Mouse (Mus musculus) testis, adult 2 months (tissue): Measurements from ENCODE around the gene H2-T24. TPM values are rescaled to one million over a fixed set of nuclear protein-coding genes. Genes with fewer than 3 reads are reported as not detected.
A peak's percentile ranks its signal among the peaks of the same experiment; 100 is the strongest.
"Not testable (repeated sequence)": the region's sequence is repeated elsewhere in the genome, so short reads cannot be mapped to it uniquely, and the experiment has no call there.

ENCODE experiments used
- H3K27ac ChIP-seq: fragments of 200-500 bp; 2 replicates; pipeline ENCODE4 v1.5.1; 2012; ENCODE audit warnings: low read depth, low read length; ENCODE audit not compliant: control insufficient read depth, insufficient read depth
- H3K27me3 ChIP-seq: fragments of 200-500 bp; 2 replicates; pipeline ENCODE4 v1.6.1; 2012; ENCODE audit warnings: mild to moderate bottlenecking, low read length, moderate library complexity; ENCODE audit not compliant: control insufficient read depth, insufficient read depth
- H3K36me3 ChIP-seq: fragments of 200-500 bp; 2 replicates; pipeline ENCODE4 v1.6.1; 2012; ENCODE audit warnings: mild to moderate bottlenecking, low read length; ENCODE audit not compliant: control insufficient read depth, insufficient read depth
- H3K4me1 ChIP-seq: fragments of 200-500 bp; 2 replicates; pipeline ENCODE4 v1.6.1; 2012; ENCODE audit warnings: low read length; ENCODE audit not compliant: control insufficient read depth, insufficient read depth
- H3K4me3 ChIP-seq: fragments of 200-500 bp; 2 replicates; pipeline ENCODE4 v1.5.1; 2012; ENCODE audit warnings: low read depth, mild to moderate bottlenecking, low read length, moderate library complexity, mixed read lengths; ENCODE audit not compliant: control insufficient read depth
- CTCF ChIP-seq: fragments of 200-500 bp; IDR thresholded peaks from 2 replicates; pipeline ENCODE4 v1.5.1; 2012; ENCODE audit warnings: low read depth, mild to moderate bottlenecking, inconsistent platforms, low read length, moderate library complexity; ENCODE audit not compliant: control insufficient read depth, insufficient read depth, insufficient replicate concordance
- POLR2A ChIP-seq: fragments of 200-500 bp; IDR thresholded peaks from 2 replicates; pipeline ENCODE4 v1.6.1; 2012; ENCODE audit warnings: low read depth, mild to moderate bottlenecking, inconsistent platforms, low read length, moderate library complexity; ENCODE audit not compliant: control insufficient read depth
- polyA plus RNA-seq: library from polyadenylated mRNA; depleted of rRNA; stranded (reverse); fragments of >200 nt; gene quantifications from 2 replicates; pipeline ENCODE4 v1.2.3, GENCODE M21; 2012; rRNA removed

The H2-T24 gene
- 0.07 and 0.17 TPM in 2 replicates for polyA plus RNA-seq

DNA sequence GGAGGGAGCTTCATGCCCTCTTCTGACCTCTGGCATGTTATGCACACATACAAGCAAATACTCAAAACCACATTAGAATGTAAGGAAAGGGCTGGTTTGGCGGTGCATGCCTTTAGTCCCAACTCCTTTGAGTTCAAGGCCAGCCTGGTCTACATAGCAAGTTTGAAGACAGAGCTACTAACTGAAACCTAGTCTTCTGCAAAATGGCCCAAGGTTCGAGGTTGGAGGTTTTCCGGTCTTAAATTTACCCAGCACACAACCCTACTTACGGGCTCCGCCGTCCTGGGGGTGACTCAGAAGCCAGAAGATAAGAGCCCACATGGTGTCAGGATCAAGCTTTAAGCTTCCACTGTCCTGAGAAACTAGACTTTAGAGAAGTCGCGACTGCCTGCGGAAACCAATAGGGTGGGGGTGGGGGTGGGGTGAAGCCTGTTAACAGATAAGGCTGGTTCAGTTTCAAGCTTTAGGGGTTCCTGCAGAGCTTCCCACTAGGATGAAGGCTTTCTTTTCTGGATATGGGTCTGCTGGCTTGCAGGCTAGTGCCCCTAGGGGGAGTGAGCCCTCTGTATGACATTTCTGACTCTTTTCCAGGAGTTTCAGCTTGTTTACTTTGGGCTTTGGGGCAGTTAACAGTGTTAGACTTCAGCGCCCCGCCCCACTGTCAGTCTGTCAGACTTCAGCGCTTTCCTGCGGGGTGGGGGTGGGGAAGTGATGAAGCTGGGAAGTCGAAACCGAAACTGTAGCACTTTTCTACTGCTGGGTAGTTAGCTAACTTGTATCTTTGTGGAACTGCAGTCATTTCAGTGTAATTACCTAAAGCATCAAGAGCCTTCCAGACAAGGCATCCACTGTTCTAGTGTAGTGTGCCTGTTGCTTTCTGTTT lies at the start of gene H2-T24:
Gene H2-T24 (minus strand): TSS at position 370 of the 883 bp plus-strand sequence.
- Histone ChIP-seq H3K36me3 (no peaks in the 10 kb centered on the region), H3K4me3 (no peak within 1 kb of the TSS), H3K4me1 (0 out of 2 replicates have a peak, but pooled peaks cover 2% of the 10 kb centered on the region), H3K27ac (peak within 1 kb of the TSS; percentile 23), H3K27me3 (no peaks in the 10 kb centered on the region)
- TF ChIP-seq CTCF (no peak), POLR2A (no peak)

DNA sequence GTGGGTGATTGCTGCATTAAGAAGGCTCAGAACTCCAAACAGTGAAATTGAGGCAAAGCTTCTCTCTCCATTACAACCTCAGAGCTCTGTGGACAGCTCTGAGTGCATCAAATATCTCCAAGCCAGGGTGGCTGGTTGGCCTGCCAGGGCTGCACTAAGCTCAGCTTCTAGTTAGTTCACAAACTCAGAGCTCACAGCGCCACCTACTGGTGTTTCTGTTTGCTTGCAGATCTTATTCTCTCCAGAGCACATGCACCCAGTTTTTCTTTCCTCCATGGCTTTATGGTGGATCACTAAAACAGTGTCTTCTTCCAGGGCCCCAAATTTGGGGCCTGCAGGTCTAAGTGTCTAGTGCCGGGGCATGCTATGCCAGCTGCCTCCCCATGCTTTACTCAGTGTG lies 40.5 kb upstream of the H2-T24 start:
- TF ChIP-seq POLR2A = no peak
- peak; percentile 43; the same call in 1 of the 2 replicates for TF ChIP-seq CTCF
- Histone ChIP-seq H3K4me3 (no peak overlapping the region), H3K4me1 (no peaks in the 10 kb centered on the region), H3K27me3 (no peaks in the 10 kb centered on the region), H3K27ac (no peak overlapping the region), H3K36me3 (no peaks in the 10 kb centered on the region)

DNA sequence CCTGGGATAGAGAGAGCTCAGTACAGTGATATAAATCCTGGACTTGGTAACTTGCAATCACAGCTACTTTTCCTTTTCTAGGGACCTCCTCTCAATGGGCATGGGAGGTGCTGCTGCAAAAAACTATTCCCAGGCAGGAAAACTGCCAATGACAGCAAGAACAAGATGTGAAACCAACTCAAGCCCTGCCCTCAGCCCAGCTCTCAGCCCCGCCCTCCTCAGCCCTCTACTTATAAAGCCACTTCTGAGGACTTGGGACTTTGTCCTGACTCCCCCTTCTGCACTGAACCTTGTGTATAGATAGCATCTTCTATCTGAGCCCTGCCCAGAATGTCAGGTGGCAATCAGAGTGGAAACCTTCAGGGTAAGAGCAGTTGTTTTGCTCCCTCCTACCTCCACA lies 38.0 kb upstream of the H2-T24 start, which contains the start of gene Gm11127:
Gene Gm11127 (minus strand): TSS at position 10 of the 400 bp plus-strand sequence.
- not testable (repeated sequence) for H3K4me1 ChIP-seq, H3K36me3 ChIP-seq, H3K27me3 ChIP-seq, H3K27ac ChIP-seq, H3K4me3 ChIP-seq

DNA sequence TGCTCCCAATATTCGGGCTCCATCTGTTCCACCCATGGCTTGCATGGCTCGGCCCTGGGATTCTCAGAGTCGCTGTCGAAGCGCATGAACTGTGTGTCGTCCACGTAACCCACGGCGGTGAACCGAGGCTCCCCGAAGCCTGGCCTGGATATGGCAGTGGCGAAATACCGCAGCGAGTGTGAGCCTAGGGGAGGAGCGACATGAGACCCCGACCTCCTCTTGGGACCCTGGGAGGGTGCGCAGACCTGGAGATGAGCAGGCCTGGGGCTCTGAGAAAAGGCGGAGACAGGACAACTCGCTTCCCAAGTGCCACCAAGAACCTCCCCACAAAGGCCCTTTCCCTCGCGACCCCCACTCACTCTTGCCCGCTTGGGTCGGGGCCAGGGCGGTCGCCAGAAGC lies 37.6 kb upstream of the H2-T24 start:
- H3K4me1 ChIP-seq = not testable (repeated sequence)

DNA sequence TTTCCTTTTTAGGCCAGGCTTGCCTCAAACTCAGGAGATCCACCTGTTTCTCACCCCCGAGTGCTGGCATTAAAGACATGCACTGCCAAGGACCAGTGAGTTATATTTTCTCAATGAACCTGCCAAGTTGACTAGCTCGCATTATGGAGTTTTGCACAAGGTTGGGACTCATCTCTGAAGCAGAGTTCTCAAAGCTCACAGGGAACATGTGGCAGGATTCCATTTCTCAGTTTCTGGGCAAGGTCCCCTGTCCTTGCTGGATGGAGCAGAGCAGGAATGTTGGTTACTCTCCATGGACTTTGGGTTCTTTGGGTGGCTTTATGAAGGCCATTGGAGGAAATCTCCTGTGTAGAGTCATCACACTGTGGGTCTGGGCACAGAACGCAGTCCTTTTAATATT lies 22.9 kb upstream of the H2-T24 start:
- no peak overlapping the region for H3K4me3 ChIP-seq
- H3K27ac ChIP-seq = no peak overlapping the region; the same call in 1 of the 2 replicates
- H3K27me3 ChIP-seq = no peaks in the 10 kb centered on the region
- no peaks in the 10 kb centered on the region for H3K36me3 ChIP-seq
- TF ChIP-seq CTCF = no peak
- no peak for TF ChIP-seq POLR2A
- no peaks in the 10 kb centered on the region; the same call in 1 of the 2 replicates for H3K4me1 ChIP-seq

More for the DNA sequence above, 37.6 kb upstream of the H2-T24 start:
- not testable (repeated sequence) for H3K36me3 ChIP-seq, H3K27me3 ChIP-seq, H3K4me3 ChIP-seq, H3K27ac ChIP-seq

DNA sequence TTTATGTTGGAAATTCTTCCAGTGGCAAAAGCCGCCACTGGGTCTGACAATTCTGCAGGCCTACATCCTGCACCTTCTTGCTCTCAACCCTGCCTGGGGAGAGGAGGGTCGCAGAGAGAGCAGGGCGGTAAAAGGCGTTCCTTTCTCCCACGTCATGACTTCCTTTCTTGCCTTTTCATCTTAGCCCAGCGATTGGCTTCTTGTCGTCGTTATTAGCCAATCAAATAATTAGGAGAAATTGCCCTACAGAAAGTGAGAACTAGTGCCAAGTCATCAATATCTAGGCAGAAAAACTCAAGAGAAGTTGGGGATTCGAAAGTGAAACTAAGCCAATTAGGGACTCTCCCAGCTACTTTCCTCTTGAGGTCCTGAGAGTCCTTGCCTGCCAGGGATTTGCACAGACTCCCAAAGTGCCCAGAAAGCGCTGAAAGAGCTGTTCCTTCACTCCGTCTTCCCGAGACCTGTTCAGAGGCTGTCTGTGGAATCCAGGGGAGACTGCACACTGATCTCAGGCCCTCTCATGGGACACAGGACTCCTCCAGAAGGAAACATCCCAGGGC lies 22.3 kb upstream of the H2-T24 start, which contains the start of the genes H2-T22 and Gm6034:
Gene H2-T22 (minus strand): TSS at position 138 of the 560 bp plus-strand sequence.
Gene Gm6034 (plus strand): TSS at position 352 of the 560 bp plus-strand sequence.
- not testable (repeated sequence) for H3K36me3 ChIP-seq, H3K27me3 ChIP-seq, H3K4me1 ChIP-seq
- H3K27ac ChIP-seq = peak within 1 kb of the TSS; percentile 64; the same call in 1 of the 2 replicates
- peak within 1 kb of the TSS; percentile 34 for H3K4me3 ChIP-seq
- TF ChIP-seq POLR2A = 0 out of 2 replicates have a peak, but pooled peaks have one; percentile 32

DNA sequence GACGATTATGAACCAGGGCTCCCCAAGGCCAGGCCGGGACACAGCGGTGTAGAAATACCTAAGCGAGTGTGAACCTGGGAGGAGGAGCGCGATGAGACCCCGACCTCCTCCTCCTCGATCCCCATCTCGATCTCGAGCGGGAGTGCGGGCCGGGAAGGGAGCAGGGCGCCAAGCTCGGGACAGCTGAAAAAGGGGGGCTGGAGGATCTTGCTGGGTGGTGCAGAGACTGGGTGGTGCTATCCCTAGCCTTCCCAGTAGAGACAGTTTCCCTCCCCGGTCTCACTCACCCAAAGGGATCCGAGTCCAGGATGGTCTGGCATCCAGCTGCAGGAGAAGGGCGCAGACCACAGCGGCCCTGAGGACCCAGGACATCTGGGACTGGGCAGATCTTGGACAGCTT lies 21.7 kb upstream of the H2-T24 start:
- H3K4me3 ChIP-seq, H3K27me3 ChIP-seq, H3K27ac ChIP-seq, H3K4me1 ChIP-seq, H3K36me3 ChIP-seq: not testable (repeated sequence)

DNA sequence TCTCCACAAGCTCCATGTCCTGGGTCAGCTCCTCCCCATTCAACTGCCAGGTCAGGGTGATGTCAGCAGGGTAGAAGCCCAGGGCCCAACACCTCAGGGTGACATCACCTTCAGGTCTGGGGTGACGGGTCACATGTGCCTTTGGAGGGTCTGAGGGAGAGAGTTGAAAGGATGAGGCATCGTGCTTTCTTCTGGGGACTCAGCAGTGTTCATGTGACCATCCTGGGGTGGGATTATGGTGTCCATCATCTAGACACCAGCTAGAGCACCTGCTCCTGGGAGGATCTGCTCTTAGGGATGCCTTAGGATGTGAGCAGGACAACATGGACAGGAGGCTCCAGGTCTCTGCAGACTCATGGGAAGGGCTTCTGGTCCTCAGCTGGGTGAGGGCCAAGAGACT lies 20.2 kb upstream of the H2-T24 start:
- not testable (repeated sequence) for H3K4me3 ChIP-seq, H3K27me3 ChIP-seq, H3K27ac ChIP-seq, H3K4me1 ChIP-seq, H3K36me3 ChIP-seq

DNA sequence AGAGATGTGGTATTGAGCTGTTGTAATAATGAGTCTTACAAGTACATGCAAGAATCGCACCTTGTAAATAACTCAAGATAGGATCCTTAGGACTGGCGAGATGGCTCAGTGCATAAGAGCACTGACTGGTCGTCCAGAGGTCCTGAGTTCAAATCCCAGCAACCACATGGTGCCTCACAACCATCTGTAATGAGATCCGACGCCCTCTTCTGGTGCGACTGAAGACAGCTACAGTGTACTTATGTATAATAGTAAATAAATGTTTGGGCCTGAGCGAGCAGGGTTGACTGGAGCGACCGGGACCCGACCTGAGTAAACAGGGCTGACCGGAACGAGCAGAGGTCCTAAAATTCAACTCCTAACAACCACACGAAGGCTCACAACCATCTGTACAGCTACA lies 15.8 kb upstream of the H2-T24 start:
- not testable (repeated sequence) for H3K4me3 ChIP-seq, H3K27me3 ChIP-seq, H3K36me3 ChIP-seq, H3K4me1 ChIP-seq, H3K27ac ChIP-seq

DNA sequence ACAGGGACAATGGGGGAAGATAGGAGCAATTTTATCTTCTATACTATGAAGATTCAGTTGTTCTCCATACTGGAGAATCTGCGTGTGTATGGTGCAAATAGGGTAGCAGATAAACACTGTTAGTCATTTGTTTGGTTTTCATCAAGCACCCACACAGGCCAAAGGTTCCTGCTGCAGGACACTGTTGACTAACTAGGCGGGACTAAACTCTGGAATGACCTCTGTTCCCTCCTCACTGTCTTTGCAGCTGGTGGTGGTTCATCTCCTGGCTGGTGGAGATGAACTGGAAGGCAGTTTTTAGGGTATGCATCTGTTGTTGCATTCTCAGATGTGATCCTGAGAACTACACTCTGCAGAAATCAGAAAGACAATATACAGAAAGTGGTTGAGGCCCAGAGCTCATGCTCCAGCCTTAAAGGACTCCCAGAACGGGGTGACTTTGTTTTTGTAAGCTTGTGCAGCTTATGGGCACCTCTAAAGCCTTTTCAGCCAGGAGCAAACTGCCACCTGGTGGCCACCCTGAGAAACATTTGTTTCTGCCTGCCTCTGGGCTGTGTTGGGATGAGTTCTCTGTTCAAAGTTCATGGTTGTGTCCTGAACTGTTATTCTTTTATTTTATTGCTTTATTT lies 14.8 kb upstream of the H2-T24 start:
- H3K27ac ChIP-seq, H3K4me3 ChIP-seq, H3K27me3 ChIP-seq, H3K4me1 ChIP-seq, H3K36me3 ChIP-seq: not testable (repeated sequence)

DNA sequence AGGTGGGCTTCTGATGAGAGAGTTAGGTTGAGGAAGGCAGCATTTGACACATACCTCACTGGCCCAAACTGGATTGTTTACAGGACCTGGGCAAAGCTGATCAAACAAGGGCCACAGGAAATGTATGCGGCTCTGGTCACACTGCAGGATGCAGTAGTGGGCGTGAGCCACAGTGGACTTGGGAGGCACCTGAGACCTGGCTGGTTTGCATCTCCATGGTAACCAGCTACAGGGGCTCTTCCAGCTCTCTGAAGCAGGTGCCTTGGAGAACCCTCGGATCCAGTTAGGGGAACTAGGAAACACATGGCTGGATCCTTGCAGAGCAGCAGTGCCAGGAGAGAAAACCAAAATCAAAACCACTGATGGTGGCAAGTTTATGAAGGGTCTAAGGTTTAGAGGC lies 14.2 kb upstream of the H2-T24 start:
- not testable (repeated sequence) for H3K36me3 ChIP-seq, H3K27ac ChIP-seq, H3K4me1 ChIP-seq, H3K4me3 ChIP-seq, H3K27me3 ChIP-seq
